Mouse (Mus musculus): ENCODE measurements around the gene Six5. TPM values are rescaled to one million over a fixed set of nuclear protein-coding genes. Genes with fewer than 3 reads are reported as not detected.
A peak's percentile ranks its signal among the peaks of the same experiment; 100 is the strongest.

The Six5 gene
- polyA plus RNA-seq, 1 experiment from 2014 or later: 4.2 TPM

- H3K4me2 ChIP-seq (replicated peaks; ENCODE audit: low read depth, low read length): peak overlapping the region; percentile 54
- H3K27ac ChIP-seq (ENCODE audit: low read length): no peak overlapping the region
- no peaks in the 10 kb centered on the region for H3K27me3 ChIP-seq (replicated peaks; ENCODE audit: insufficient read depth, low read length)
- ATAC-seq (no peak), DNase-seq (ENCODE audit: low spot score) (no peak)
- H3K36me3 ChIP-seq (ENCODE audit: insufficient read depth, low read length): peaks cover 22% of the 10 kb centered on the region; the same call in 1 of the 2 replicates
- H3K4me3 ChIP-seq (ENCODE audit: low read depth, low read length): peak overlapping the region; percentile 1; the same call in 1 of the 2 replicates
- 25% methylated on average over 9 of the region's 9 CpGs for WGBS
- no peak overlapping the region for H3K9ac ChIP-seq (replicated peaks; ENCODE audit: low read depth)
- H3K4me1 ChIP-seq (ENCODE audit: insufficient read depth, low read depth, low read length): peaks cover 19% of the 10 kb centered on the region
- no peaks in the 10 kb centered on the region for H3K9me3 ChIP-seq (ENCODE audit: low read length)
- TF ChIP-seq EP300 (IDR thresholded peaks at IDR 0.05): no peak
- no peak for TF ChIP-seq CTCF (IDR thresholded peaks at IDR 0.05)
Observed at GRCm38 (mm10) chr7:19084921-19085473, 9.4 kb upstream of the Six5 start.

GRCm38 (mm10) chr7:19085495-19085894 is 8.9 kb upstream of the Six5 start:
- Histone ChIP-seq H3K27ac (ENCODE audit: low read length) (no peak overlapping the region), H3K4me1 (ENCODE audit: insufficient read depth, low read depth, low read length) (peaks cover 19% of the 10 kb centered on the region), H3K9ac (replicated peaks; ENCODE audit: low read depth) (no peak overlapping the region), H3K4me2 (replicated peaks; ENCODE audit: low read depth, low read length) (peak overlapping the region; percentile 54), H3K4me3 (ENCODE audit: low read depth, low read length) (peak overlapping the region; percentile 1; the same call in 1 of the 2 replicates), H3K9me3 (ENCODE audit: low read length) (no peaks in the 10 kb centered on the region), H3K27me3 (replicated peaks; ENCODE audit: insufficient read depth, low read length) (no peaks in the 10 kb centered on the region), H3K36me3 (ENCODE audit: insufficient read depth, low read length) (peaks cover 17% of the 10 kb centered on the region; the same call in 1 of the 2 replicates)
- TF ChIP-seq CTCF (IDR thresholded peaks at IDR 0.05) (no peak), EP300 (IDR thresholded peaks at IDR 0.05) (no peak)
- DNase-seq (ENCODE audit: low spot score): no peak
- WGBS: 10% methylated on average over 6 of the region's 6 CpGs
- ATAC-seq: no peak

GRCm38 (mm10) chr7:19086042-19086441 is 8.4 kb upstream of the Six5 start:
- no peak for TF ChIP-seq EP300 (IDR thresholded peaks at IDR 0.05)
- no peak for TF ChIP-seq CTCF (IDR thresholded peaks at IDR 0.05)
- H3K27me3 ChIP-seq (replicated peaks; ENCODE audit: insufficient read depth, low read length): no peaks in the 10 kb centered on the region
- H3K4me3 ChIP-seq (ENCODE audit: low read depth, low read length): peak overlapping the region; percentile 1; the same call in 1 of the 2 replicates
- H3K27ac ChIP-seq (ENCODE audit: low read length): no peak overlapping the region
- ATAC-seq (peak; percentile 53), DNase-seq (ENCODE audit: low spot score) (peak; percentile 73)
- peak overlapping the region; percentile 54; the same call in 1 of the 2 replicates for H3K4me2 ChIP-seq (replicated peaks; ENCODE audit: low read depth, low read length)
- peaks cover 19% of the 10 kb centered on the region for H3K4me1 ChIP-seq (ENCODE audit: insufficient read depth, low read depth, low read length)
- WGBS: 11% methylated on average over 14 of the region's 14 CpGs
- H3K9me3 ChIP-seq (ENCODE audit: low read length): no peaks in the 10 kb centered on the region
- peaks cover 13% of the 10 kb centered on the region; the same call in 1 of the 2 replicates for H3K36me3 ChIP-seq (ENCODE audit: insufficient read depth, low read length)
- no peak overlapping the region for H3K9ac ChIP-seq (replicated peaks; ENCODE audit: low read depth)

GRCm38 (mm10) chr7:19086760-19087159 is 7.6 kb upstream of the Six5 start:
- no peak for DNase-seq (ENCODE audit: low spot score)
- no peak overlapping the region for H3K4me2 ChIP-seq (replicated peaks; ENCODE audit: low read depth, low read length)
- no peak for TF ChIP-seq EP300 (IDR thresholded peaks at IDR 0.05)
- no peak for TF ChIP-seq CTCF (IDR thresholded peaks at IDR 0.05)

GRCm38 (mm10) chr7:19088813-19089212 is 5.6 kb upstream of the Six5 start:
- DNase-seq (ENCODE audit: low spot score): peak; percentile 76
- peaks cover 18% of the 10 kb centered on the region for H3K4me1 ChIP-seq (ENCODE audit: insufficient read depth, low read depth, low read length)
- no peaks in the 10 kb centered on the region for H3K36me3 ChIP-seq (ENCODE audit: insufficient read depth, low read length)

More at GRCm38 (mm10) chr7:19086760-19087159, 7.6 kb upstream of the Six5 start:
- peaks cover 6% of the 10 kb centered on the region; the same call in 1 of the 2 replicates for H3K36me3 ChIP-seq (ENCODE audit: insufficient read depth, low read length)
- H3K4me1 ChIP-seq (ENCODE audit: insufficient read depth, low read depth, low read length): peaks cover 19% of the 10 kb centered on the region
- no peak overlapping the region for H3K27ac ChIP-seq (ENCODE audit: low read length)
- H3K9ac ChIP-seq (replicated peaks; ENCODE audit: low read depth): no peak overlapping the region
- H3K9me3 ChIP-seq (ENCODE audit: low read length): no peaks in the 10 kb centered on the region
- ATAC-seq: no peak
- WGBS: 75% methylated on average over 18 of the region's 18 CpGs
- no peak overlapping the region for H3K4me3 ChIP-seq (ENCODE audit: low read depth, low read length)
- no peaks in the 10 kb centered on the region for H3K27me3 ChIP-seq (replicated peaks; ENCODE audit: insufficient read depth, low read length)

GRCm38 (mm10) chr7:19091913-19092312 is 2.5 kb upstream of the Six5 start:
- ATAC-seq (no peak), DNase-seq (ENCODE audit: low spot score) (no peak)
- Histone ChIP-seq H3K4me2 (replicated peaks; ENCODE audit: low read depth, low read length) (no peak overlapping the region), H3K4me3 (ENCODE audit: low read depth, low read length) (no peak overlapping the region), H3K9me3 (ENCODE audit: low read length) (no peaks in the 10 kb centered on the region), H3K9ac (replicated peaks; ENCODE audit: low read depth) (no peak overlapping the region), H3K27ac (ENCODE audit: low read length) (no peak overlapping the region), H3K36me3 (ENCODE audit: insufficient read depth, low read length) (no peaks in the 10 kb centered on the region), H3K4me1 (ENCODE audit: insufficient read depth, low read depth, low read length) (peaks cover 14% of the 10 kb centered on the region), H3K27me3 (replicated peaks; ENCODE audit: insufficient read depth, low read length) (no peaks in the 10 kb centered on the region)
- WGBS: 66% methylated on average over 16 of the region's 17 CpGs
- no peak for TF ChIP-seq EP300 (IDR thresholded peaks at IDR 0.05)
- no peak for TF ChIP-seq CTCF (IDR thresholded peaks at IDR 0.05)

More at GRCm38 (mm10) chr7:19088813-19089212, 5.6 kb upstream of the Six5 start:
- WGBS: 34% methylated on average over 10 of the region's 10 CpGs
- Histone ChIP-seq H3K9ac (replicated peaks; ENCODE audit: low read depth) (no peak overlapping the region), H3K4me2 (replicated peaks; ENCODE audit: low read depth, low read length) (no peak overlapping the region), H3K27me3 (replicated peaks; ENCODE audit: insufficient read depth, low read length) (no peaks in the 10 kb centered on the region), H3K9me3 (ENCODE audit: low read length) (no peaks in the 10 kb centered on the region), H3K4me3 (ENCODE audit: low read depth, low read length) (no peak overlapping the region), H3K27ac (ENCODE audit: low read length) (no peak overlapping the region)
- TF ChIP-seq EP300 (IDR thresholded peaks at IDR 0.05): no peak
- peak; percentile 89 for TF ChIP-seq CTCF (IDR thresholded peaks at IDR 0.05)
- no peak for ATAC-seq

Data from lung, postnatal 0 days (tissue).